Mouse (Mus musculus) ovary, postnatal 36 days (tissue): ENCODE results near the gene Neu3.
A peak's percentile ranks its signal among the peaks of the same experiment; 100 is the strongest.
"Not testable (repeated sequence)": the region's sequence is repeated elsewhere in the genome, so short reads cannot be mapped to it uniquely, and the experiment has no call there.

ENCODE experiments used
- DNase-seq: peaks from one replicate; pipeline ENCODE4 v3.0.0; 2022; ENCODE audit warnings: low spot score, mixed read lengths

Neu3 gene

GRCm38 (mm10) chr7:99834314-99834853 lies 6.2 kb upstream of the Neu3 start:
- no peak for DNase-seq

- DNase-seq: no peak
Measured at GRCm38 (mm10) chr7:99833846-99834222, 5.6 kb upstream of the Neu3 start.

GRCm38 (mm10) chr7:99833115-99833845 lies 5.1 kb upstream of the Neu3 start:
- no peak for DNase-seq

GRCm38 (mm10) chr7:99826096-99826495 lies 2.1 kb downstream of the Neu3 start:
- no peak for DNase-seq

- no peak for DNase-seq
Measured at GRCm38 (mm10) chr7:99825511-99825910, 2.7 kb downstream of the Neu3 start.

- DNase-seq: no peak
Measured at GRCm38 (mm10) chr7:99824649-99825483, 3.4 kb downstream of the Neu3 start.

GRCm38 (mm10) chr7:99823045-99823663 lies 5.1 kb downstream of the Neu3 start:
- no peak for DNase-seq

GRCm38 (mm10) chr7:99822426-99822825 lies 5.8 kb downstream of the Neu3 start:
- DNase-seq: no peak

- no peak for DNase-seq
Measured at GRCm38 (mm10) chr7:99821953-99822352, 6.3 kb downstream of the Neu3 start.

GRCm38 (mm10) chr7:99818181-99818725 lies 10.0 kb downstream of the Neu3 start:
- peak; percentile 21 for DNase-seq

GRCm38 (mm10) chr7:99813394-99813793 lies 14.8 kb downstream of the Neu3 start:
- peak; percentile 34 for DNase-seq

- no peak for DNase-seq
Measured at GRCm38 (mm10) chr7:99811661-99812060, 16.6 kb downstream of the Neu3 start.

- no peak for DNase-seq
Measured at GRCm38 (mm10) chr7:99810814-99811213, 17.4 kb downstream of the Neu3 start.

- DNase-seq: not testable (repeated sequence)
Measured at GRCm38 (mm10) chr7:99807043-99807442, 21.2 kb downstream of the Neu3 start.

- DNase-seq: no peak
Measured at GRCm38 (mm10) chr7:99805340-99805739, 22.9 kb downstream of the Neu3 start.

GRCm38 (mm10) chr7:99804033-99804432 lies 24.2 kb downstream of the Neu3 start:
- DNase-seq: not testable (repeated sequence)

GRCm38 (mm10) chr7:99803535-99803934 lies 24.7 kb downstream of the Neu3 start:
- DNase-seq: no peak

GRCm38 (mm10) chr7:99799118-99799517 lies 29.1 kb downstream of the Neu3 start:
- DNase-seq: no peak

- DNase-seq: no peak
Measured at GRCm38 (mm10) chr7:99797911-99798647, 30.1 kb downstream of the Neu3 start.

GRCm38 (mm10) chr7:99797261-99797660 lies 31.0 kb downstream of the Neu3 start:
- DNase-seq: no peak

- no peak for DNase-seq
Measured at GRCm38 (mm10) chr7:99796471-99796870, 31.7 kb downstream of the Neu3 start.
